Mouse (Mus musculus) G1E (cell line): Measurements from ENCODE around the gene Lbx2.

ENCODE experiments used
- CTCF ChIP-seq: IDR thresholded peaks from 2 replicates; pipeline ENCODE4 v1.5.1; 2012; ENCODE audit warnings: low read depth, low read length, inconsistent platforms, mixed read lengths
- GATA1 ChIP-seq: IDR thresholded peaks from 2 replicates; pipeline ENCODE4 v1.6.1; 2012; ENCODE audit warnings: borderline replicate concordance, low read length, inconsistent platforms, mixed read lengths
- GATA2 ChIP-seq: IDR thresholded peaks from 2 replicates; pipeline ENCODE4 v1.6.1; 2012; ENCODE audit warnings: low read depth, low read length, inconsistent platforms, borderline replicate concordance
- TAL1 ChIP-seq: conservative IDR thresholded peaks from 2 replicates; pipeline ENCODE4 v1.6.1; 2012; ENCODE audit warnings: low read depth, low read length, inconsistent platforms, mixed read lengths

GRCm38 (mm10) chr6:83074979-83075378, 11.2 kb upstream of the Lbx2 start:
- TF ChIP-seq CTCF (no peak), GATA1 (no peak), GATA2 (no peak), TAL1 (no peak)
